Mouse (Mus musculus): ENCODE data around the gene Gm21095. TPM values are rescaled to one million over a fixed set of nuclear protein-coding genes. Genes with fewer than 3 reads are reported as not detected.
"Not testable (repeated sequence)": the region's sequence is repeated elsewhere in the genome, so short reads cannot be mapped to it uniquely, and the experiment has no call there.

Gm21095 gene
- total RNA-seq (2021), result not detected
- long read RNA-seq, experiment 1, result 0 reads
- long read RNA-seq, experiment 2, result 0 reads

GRCm38 (mm10) chrY:84096979-84097378, at the start of gene Gm21095:
Gene Gm21095 (plus strand): TSS chrY:84097279.
- DNase-seq; intact Hi-C loops (cut with DNase I; ENCODE audit: low total_unique reads): not testable (repeated sequence)

Measured in gastrocnemius, postnatal 14 days (tissue).